Mouse (Mus musculus): ENCODE data around the gene Nusap1. TPM values are rescaled to one million over a fixed set of nuclear protein-coding genes. Genes with fewer than 3 reads are reported as not detected.

The Nusap1 gene
- polyA plus RNA-seq, 1 experiment from 2014 or later: 72.8 TPM

DNA sequence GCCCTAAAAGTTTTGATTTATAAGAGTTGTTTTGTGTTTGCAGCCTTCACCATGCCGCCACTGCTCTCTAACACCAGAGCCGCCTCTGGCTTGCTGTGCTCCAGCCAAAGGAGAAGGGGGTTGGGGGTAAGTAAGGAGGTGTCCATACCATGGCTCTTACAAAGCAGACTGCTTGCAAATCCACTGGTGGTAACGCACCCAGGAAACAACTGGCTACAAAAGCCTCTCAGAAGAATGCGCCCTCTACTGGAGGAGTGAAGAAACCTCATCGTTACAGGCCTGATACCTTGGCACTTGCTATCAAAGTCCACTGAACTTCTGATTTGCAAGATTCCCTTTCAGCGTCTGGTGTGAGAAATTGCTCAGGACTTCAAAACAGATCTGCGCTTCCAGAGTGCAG, 50.9 kb downstream of the Nusap1 start:
- H3K27me3 ChIP-seq (ENCODE audit: insufficient read depth, poor library complexity, severe bottlenecking): no peaks in the 10 kb centered on the region
- 15% methylated on average over 7 of the region's 7 CpGs for WGBS
- no peaks in the 10 kb centered on the region for H3K9me3 ChIP-seq

DNA sequence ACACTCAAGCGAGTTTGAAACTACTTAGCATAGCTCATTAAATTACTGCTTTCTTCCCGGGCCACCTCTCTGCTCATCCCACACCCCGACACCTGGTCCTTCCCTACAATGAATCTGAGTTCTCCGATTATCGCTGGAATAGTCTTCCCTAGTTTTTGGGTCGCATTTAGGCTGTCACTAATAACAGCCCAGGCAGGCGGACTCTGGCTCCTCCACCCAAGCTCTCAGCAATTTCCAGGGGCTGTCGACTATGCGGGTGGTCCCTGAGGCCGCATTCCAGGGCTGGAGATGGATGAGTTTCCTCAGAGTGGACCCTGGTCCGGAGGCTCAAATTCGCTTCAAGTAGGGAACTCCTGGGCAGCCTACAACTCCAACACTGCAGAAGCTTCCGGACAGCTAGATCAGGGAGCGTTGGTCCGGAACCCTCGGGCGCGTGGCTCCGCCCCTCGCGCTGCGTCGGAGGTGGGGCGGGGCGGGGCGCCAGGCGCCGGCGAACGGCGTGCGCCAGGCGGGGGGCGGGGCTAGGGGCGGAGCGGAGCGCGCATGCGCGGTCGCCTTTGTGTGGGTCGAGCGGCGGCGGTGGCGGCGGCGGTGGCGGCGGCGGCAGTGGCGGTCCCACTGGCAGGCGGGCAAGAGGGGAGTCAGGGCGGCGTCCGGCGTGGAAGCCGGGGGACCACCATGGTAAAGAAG, 56.6 kb downstream of the Nusap1 start, which contains the start of gene Rtf1:
Gene Rtf1, plus strand, starts transcription at position 544 of the 690 bp plus-strand sequence.
- H3K9me3 ChIP-seq: no peaks in the 10 kb centered on the region
- H3K27ac ChIP-seq: peak within 1 kb of the TSS; percentile 96

More for the DNA sequence above, 50.9 kb downstream of the Nusap1 start:
- H3K4me3 ChIP-seq: no peak overlapping the region
- no peaks in the 10 kb centered on the region for H3K36me3 ChIP-seq
- peaks cover under 1% of the 10 kb centered on the region; the same call in 1 of the 2 replicates for H3K4me1 ChIP-seq (replicated peaks)
- peak; percentile 8 for DNase-seq (ENCODE audit: low spot score)
- no peak overlapping the region for H3K27ac ChIP-seq

DNA sequence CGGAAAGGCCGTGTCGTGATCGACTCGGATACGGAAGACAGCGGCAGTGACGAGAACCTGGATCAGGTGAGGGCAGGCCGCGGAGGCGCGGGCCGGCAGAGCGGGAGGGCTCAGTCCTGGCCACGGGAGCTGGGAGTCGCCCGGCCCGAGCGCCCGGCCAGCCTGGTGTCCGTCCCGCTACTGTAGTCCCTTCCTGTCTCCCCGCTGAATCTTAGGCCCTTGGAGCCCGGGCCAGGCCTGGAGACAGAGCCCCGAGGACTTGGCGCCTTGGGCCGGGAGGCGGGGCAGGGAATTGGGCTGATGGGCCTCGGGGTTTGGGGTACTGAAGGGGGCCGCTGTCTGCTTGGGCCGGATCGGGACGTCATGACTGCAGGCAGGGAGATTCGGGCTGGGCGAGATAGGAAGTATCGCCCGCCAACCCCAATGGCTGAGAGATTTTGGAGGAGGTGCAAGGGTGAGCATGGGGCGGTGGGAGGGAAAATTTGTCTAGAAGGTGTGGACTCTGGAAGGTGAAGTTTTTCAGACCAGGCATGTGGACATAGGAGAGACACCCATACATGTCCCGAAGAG, 57.2 kb downstream of the Nusap1 start:
- no peak for DNase-seq (ENCODE audit: low spot score)
- under 1% methylated on average over 39 of the region's 39 CpGs for WGBS

More for the DNA sequence above, 56.6 kb downstream of the Nusap1 start, which contains the start of gene Rtf1:
- peak within 1 kb of the TSS; percentile 88 for H3K4me3 ChIP-seq
- DNase-seq (ENCODE audit: low spot score): peak; percentile 96
- H3K36me3 ChIP-seq: peaks cover 5% of the 10 kb centered on the region; the same call in 1 of the 2 replicates
- under 1% methylated on average over 58 of the region's 58 CpGs for WGBS
- H3K27me3 ChIP-seq (ENCODE audit: insufficient read depth, poor library complexity, severe bottlenecking): no peaks in the 10 kb centered on the region
- peaks cover 21% of the 10 kb centered on the region for H3K4me1 ChIP-seq (replicated peaks)

DNA sequence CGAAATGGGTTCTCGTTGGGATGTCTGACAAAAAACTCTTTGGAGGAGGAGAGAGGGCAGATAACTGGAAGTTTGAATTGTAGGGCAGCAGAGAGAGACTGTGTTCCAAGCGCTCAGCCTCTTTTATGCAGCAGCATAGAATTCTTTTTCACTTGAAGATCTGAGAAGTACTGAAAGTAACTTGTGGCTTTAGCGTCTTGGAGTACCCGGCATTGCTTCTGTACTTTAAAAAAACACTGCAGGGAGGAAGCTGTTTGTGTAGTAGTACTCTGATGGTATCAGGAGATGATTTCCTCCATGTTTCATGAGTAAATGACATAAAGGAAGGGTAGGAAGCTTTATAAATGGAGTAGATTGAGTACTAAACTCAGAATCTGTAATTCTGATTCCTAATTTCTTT, 57.7 kb downstream of the Nusap1 start:
- DNase-seq (ENCODE audit: low spot score): no peak
- H3K27me3 ChIP-seq (ENCODE audit: insufficient read depth, poor library complexity, severe bottlenecking): no peaks in the 10 kb centered on the region
- H3K36me3 ChIP-seq: peaks cover 10% of the 10 kb centered on the region; the same call in 1 of the 2 replicates
- H3K9me3 ChIP-seq: no peaks in the 10 kb centered on the region
- H3K4me3 ChIP-seq: peak overlapping the region; percentile 88
- H3K27ac ChIP-seq: peak overlapping the region; percentile 96
- WGBS: 15% methylated on average over 5 of the region's 5 CpGs
- peaks cover 21% of the 10 kb centered on the region for H3K4me1 ChIP-seq (replicated peaks)

More for the DNA sequence above, 57.2 kb downstream of the Nusap1 start:
- H3K27ac ChIP-seq: peak overlapping the region; percentile 96
- H3K36me3 ChIP-seq: peaks cover 5% of the 10 kb centered on the region; the same call in 1 of the 2 replicates
- H3K4me1 ChIP-seq (replicated peaks): peaks cover 21% of the 10 kb centered on the region
- no peaks in the 10 kb centered on the region for H3K9me3 ChIP-seq
- peak overlapping the region; percentile 88 for H3K4me3 ChIP-seq
- no peaks in the 10 kb centered on the region for H3K27me3 ChIP-seq (ENCODE audit: insufficient read depth, poor library complexity, severe bottlenecking)

DNA sequence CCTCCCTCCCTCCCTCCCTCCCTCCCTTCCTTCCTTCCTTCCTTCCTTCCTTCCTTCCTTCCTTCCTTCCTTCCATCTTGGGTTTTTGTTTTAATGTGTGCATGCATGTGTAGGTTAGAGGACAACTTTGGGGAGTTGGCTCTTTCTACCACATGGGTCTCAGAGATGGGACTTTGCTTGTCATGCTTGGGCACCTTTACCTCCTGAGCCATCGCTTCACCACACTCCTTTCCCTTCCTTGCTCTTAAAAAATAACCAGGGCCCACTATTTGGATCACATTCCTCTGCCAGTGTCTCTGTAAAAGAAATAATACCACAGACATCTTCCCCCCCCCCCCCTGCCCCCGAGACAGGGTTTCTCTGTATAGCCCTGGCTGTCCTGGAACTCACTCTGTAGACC, 65.6 kb downstream of the Nusap1 start:
- Histone ChIP-seq H3K36me3 (peaks cover 45% of the 10 kb centered on the region), H3K4me1 (replicated peaks) (no peaks in the 10 kb centered on the region)

DNA sequence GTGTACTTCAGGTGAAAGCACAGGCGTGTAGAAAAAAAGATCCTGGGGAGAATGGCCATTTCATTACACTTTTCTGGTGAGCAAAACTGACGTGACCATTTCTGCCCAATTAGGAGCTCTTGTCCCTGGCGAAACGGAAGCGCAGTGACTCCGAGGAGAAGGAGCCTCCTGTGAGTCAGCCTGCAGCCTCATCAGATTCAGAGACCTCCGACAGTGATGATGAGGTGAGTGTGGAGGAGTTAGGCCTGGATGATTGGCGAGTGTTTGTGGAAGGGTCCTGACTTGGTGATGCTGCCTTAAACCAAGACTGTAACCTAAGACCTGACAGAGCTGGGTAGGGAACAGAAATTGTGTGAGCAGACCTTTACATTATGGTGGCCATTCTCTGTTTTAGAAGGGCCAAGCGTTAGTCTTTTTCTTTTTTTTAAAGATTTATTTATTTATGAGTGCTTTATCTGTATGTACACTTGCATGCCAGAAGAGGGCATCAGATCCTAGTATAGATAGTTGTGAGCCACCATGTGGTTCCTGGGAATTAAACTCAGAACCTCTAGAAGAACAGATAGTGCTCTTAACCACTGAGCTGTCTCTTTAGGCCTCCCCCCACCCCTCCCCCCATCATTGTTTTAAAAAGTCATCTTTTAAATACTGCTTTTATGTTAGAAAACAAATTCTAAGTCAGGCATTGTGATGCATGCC, 74.1 kb downstream of the Nusap1 start:
- no peaks in the 10 kb centered on the region for H3K4me1 ChIP-seq (replicated peaks)
- no peak overlapping the region for H3K4me3 ChIP-seq
- H3K27ac ChIP-seq: no peak overlapping the region
- no peaks in the 10 kb centered on the region for H3K9me3 ChIP-seq
- no peak for DNase-seq (ENCODE audit: low spot score)
- peaks cover 58% of the 10 kb centered on the region for H3K36me3 ChIP-seq
- 83% methylated on average over 9 of the region's 9 CpGs for WGBS
- no peaks in the 10 kb centered on the region for H3K27me3 ChIP-seq (ENCODE audit: insufficient read depth, poor library complexity, severe bottlenecking)

More for the DNA sequence above, 65.6 kb downstream of the Nusap1 start:
- no peak for DNase-seq (ENCODE audit: low spot score)
- H3K27me3 ChIP-seq (ENCODE audit: insufficient read depth, poor library complexity, severe bottlenecking): no peaks in the 10 kb centered on the region
- WGBS: 96% methylated on average over 2 of the region's 2 CpGs
- no peaks in the 10 kb centered on the region for H3K9me3 ChIP-seq
- no peak overlapping the region for H3K4me3 ChIP-seq
- no peak overlapping the region for H3K27ac ChIP-seq

DNA sequence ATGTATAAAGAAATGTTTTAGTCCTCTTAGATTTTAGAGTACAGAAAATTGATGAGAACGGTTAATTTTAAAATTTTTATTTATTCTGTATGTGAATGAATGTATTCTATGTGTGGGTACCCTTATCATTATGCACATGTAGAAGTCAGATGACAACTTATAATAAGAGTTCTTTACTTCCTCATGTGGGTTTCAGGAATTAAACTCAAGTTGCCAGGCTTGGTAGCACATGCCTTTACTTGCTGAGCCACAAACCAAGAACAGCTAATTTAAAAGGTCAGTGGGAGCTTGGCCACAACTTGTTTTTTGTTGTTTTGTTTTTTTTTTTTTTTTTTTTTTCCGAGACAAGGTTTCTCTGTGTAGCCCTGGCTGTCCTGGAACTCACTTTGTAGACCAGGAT, 76.7 kb downstream of the Nusap1 start:
- Histone ChIP-seq H3K27ac (no peak overlapping the region), H3K9me3 (no peaks in the 10 kb centered on the region), H3K4me3 (no peak overlapping the region), H3K36me3 (peaks cover 46% of the 10 kb centered on the region), H3K27me3 (ENCODE audit: insufficient read depth, poor library complexity, severe bottlenecking) (no peaks in the 10 kb centered on the region), H3K4me1 (replicated peaks) (no peaks in the 10 kb centered on the region)
- 94% methylated on average over 2 of the region's 2 CpGs for WGBS
- no peak for DNase-seq (ENCODE audit: low spot score)

DNA sequence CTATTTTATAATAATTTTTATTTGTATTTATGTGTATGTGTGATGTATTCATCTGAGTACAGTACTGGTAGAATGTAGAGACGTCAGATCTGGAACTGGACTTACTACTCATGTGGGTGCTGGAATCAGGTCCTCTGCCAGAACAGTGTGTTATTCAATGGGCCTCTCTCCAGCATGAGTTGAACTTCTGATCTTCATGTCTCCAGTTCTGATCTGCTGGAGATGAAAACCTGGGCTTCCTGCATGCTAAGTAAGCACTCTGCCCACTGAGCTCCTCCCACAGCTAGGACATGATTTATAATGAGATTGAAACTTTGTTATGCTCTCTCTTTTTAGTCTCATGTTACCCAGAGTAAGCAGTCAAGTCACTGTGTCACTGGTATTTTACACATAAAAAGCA, 78.0 kb downstream of the Nusap1 start:
- 87% methylated on average over 1 of the region's 1 CpGs for WGBS
- Histone ChIP-seq H3K4me3 (no peak overlapping the region), H3K9me3 (no peaks in the 10 kb centered on the region), H3K27me3 (ENCODE audit: insufficient read depth, poor library complexity, severe bottlenecking) (no peaks in the 10 kb centered on the region), H3K36me3 (peaks cover 58% of the 10 kb centered on the region), H3K4me1 (replicated peaks) (no peaks in the 10 kb centered on the region), H3K27ac (no peak overlapping the region)
- no peak for DNase-seq (ENCODE audit: low spot score)

DNA sequence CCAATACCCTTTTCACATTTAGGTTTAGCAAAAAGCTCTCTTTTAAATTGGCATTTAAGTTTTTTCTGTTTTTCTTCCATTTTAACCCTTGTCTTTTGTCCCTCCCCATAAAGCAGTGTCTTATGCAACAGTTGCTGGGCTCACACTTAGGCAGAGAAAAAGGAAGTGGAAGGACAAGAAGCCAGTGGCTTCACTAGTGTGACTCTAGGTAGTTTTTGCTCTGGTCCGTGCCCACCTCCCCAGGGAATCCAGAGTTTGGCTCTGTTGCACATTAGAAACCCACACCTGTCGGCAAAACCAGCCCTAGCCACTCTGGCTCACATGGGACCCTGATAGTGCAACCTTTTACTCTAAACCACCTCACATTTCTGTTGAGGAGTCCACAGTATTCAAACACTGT, 80.4 kb downstream of the Nusap1 start:
- DNase-seq (ENCODE audit: low spot score): no peak
- 86% methylated on average over 2 of the region's 2 CpGs for WGBS

DNA sequence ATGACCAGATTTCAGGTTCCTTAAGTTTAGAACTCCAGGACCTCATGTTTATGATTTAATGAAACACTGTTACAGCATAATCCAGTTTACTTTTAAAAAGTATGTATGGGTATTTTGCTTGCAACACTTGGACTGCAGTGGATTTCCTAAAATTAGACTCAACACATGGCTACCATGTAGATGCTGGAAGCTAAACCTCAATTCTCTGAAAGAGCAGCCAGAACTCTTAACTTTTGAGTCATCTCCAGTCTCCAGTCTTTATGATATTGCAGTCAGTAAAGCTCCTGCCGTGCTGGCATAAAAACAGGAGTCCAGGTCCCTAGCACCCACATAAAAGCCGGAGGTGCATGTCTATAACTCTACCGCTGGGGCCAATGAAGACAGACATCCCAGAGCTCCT, 81.9 kb downstream of the Nusap1 start:
- no peak overlapping the region for H3K27ac ChIP-seq
- no peak overlapping the region for H3K4me3 ChIP-seq
- H3K27me3 ChIP-seq (ENCODE audit: insufficient read depth, poor library complexity, severe bottlenecking): no peaks in the 10 kb centered on the region
- H3K9me3 ChIP-seq: no peaks in the 10 kb centered on the region
- no peak for DNase-seq (ENCODE audit: low spot score)
- WGBS: 97% methylated on average over 3 of the region's 3 CpGs
- H3K36me3 ChIP-seq: peaks cover 65% of the 10 kb centered on the region
- no peaks in the 10 kb centered on the region for H3K4me1 ChIP-seq (replicated peaks)

More for the DNA sequence above, 80.4 kb downstream of the Nusap1 start:
- H3K9me3 ChIP-seq: no peaks in the 10 kb centered on the region
- H3K4me1 ChIP-seq (replicated peaks): no peaks in the 10 kb centered on the region
- H3K27me3 ChIP-seq (ENCODE audit: insufficient read depth, poor library complexity, severe bottlenecking): no peaks in the 10 kb centered on the region
- peaks cover 64% of the 10 kb centered on the region for H3K36me3 ChIP-seq
- H3K27ac ChIP-seq: no peak overlapping the region
- no peak overlapping the region for H3K4me3 ChIP-seq

Data from hindbrain, embryonic 10.5 days (tissue).